Mouse (Mus musculus): ENCODE data around the gene Dcaf6. TPM values are rescaled to one million over a fixed set of nuclear protein-coding genes. Genes with fewer than 3 reads are reported as not detected.

Gene Dcaf6
- polyA plus RNA-seq, 1 experiment from 2014 or later, result 11.6 TPM

DNA sequence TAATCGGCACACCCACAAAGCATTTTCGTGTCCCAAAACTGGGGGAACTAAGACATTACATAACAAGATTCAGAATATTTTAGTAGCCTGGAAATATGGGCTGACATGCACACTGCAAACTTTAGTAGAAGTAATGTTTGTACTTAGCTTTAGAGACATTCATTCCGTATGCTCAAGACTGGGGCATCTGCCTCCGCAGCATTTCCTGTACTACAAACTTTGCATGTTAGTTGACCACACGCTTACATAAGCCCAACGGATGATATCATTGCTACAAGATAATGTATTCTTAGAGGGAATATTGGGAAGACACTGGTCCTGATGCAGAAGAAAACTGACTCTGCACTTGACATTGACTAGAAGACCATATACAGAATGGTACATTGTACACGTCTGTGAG is 155.9 kb downstream of the Dcaf6 start:
- Histone ChIP-seq H3K4me1 (replicated peaks) (peaks cover 10% of the 10 kb centered on the region), H3K4me3 (replicated peaks) (no peak overlapping the region), H3K27ac (no peak overlapping the region), H3K9ac (replicated peaks) (no peak overlapping the region), H3K36me3 (peaks cover 35% of the 10 kb centered on the region), H3K9me3 (no peaks in the 10 kb centered on the region), H3K27me3 (no peaks in the 10 kb centered on the region), H3K4me2 (replicated peaks) (no peak overlapping the region)
- 97% methylated on average over 7 of the region's 7 CpGs for WGBS
- no peak for ATAC-seq

- 90% methylated on average over 6 of the region's 6 CpGs for WGBS
Observed at GRCm38 (mm10) chr1:165303209-165303608, 157.1 kb downstream of the Dcaf6 start.

DNA sequence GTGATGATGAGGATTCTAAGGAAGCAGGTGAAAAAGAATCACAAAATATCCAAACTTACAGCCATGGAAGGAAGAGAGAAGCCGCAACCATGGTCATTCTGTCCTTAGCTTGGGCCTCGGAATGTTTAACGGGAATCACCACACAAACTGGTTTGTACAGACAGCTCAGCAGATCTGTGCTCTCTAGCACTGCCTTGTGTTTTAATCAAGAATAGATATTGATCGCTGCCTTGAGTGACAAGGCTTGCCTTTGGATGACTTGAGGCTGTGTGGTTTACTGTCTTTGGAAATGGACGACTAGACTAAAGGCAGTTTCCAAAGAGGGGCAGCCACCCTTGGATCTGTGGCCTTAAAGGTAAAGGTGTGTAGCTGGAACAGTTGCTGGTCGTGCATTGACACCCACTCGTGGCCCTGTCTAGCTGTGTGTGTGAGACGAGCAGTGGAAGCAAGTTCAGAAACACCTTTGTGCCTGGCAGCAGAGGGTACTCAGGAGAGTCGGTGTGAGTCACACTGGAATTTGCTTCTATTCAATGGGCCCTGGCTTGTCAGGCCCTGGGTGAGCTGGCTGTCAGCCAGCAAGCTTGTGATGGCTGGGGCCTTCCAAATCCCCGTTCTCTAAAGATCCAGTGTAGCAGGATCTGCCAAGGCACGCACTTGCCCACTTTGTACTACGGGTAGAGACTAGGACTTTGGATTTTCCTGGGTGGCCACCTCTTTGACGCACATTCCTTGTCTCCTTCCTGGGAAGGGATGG is 157.6 kb downstream of the Dcaf6 start:
- 72% methylated on average over 13 of the region's 13 CpGs for WGBS
- peak; percentile 62 for ATAC-seq
- H3K27me3 ChIP-seq, result no peaks in the 10 kb centered on the region
- no peak overlapping the region for H3K4me2 ChIP-seq (replicated peaks)
- no peak overlapping the region for H3K4me3 ChIP-seq (replicated peaks)
- peaks cover 18% of the 10 kb centered on the region for H3K36me3 ChIP-seq
- no peaks in the 10 kb centered on the region for H3K9me3 ChIP-seq
- peaks cover 10% of the 10 kb centered on the region for H3K4me1 ChIP-seq (replicated peaks)
- H3K9ac ChIP-seq (replicated peaks), result no peak overlapping the region
- H3K27ac ChIP-seq, result no peak overlapping the region

More at GRCm38 (mm10) chr1:165303209-165303608, 157.1 kb downstream of the Dcaf6 start:
- H3K9me3 ChIP-seq, result no peaks in the 10 kb centered on the region
- no peak overlapping the region for H3K9ac ChIP-seq (replicated peaks)
- peaks cover 24% of the 10 kb centered on the region for H3K36me3 ChIP-seq
- H3K27me3 ChIP-seq, result no peaks in the 10 kb centered on the region
- no peak overlapping the region for H3K4me3 ChIP-seq (replicated peaks)
- no peak overlapping the region for H3K27ac ChIP-seq
- H3K4me1 ChIP-seq (replicated peaks), result peaks cover 10% of the 10 kb centered on the region
- ATAC-seq, result no peak; the same call in 1 of the 2 replicates
- no peak overlapping the region for H3K4me2 ChIP-seq (replicated peaks)

DNA sequence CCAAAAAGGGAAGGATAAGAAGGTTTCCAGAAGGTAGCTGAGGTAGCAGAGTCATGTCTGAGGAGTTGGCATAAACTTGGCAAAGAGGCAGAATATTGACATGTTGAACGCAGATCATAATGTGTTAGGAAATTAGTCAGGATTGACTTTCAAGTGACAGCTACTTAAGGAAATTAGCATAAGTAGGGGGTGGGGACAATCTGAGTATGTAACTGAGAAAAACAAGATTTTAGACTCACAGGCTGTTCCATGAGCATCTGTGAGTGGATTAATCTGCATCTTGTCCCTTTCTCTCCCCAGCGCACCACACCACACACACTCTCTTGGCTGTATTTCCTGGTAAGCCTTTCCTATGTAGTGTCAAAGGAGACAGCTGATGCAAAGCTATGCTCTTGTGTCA is 158.7 kb downstream of the Dcaf6 start:
- Histone ChIP-seq H3K9ac (replicated peaks) (no peak overlapping the region), H3K9me3 (no peaks in the 10 kb centered on the region), H3K27ac (no peak overlapping the region), H3K36me3 (peaks cover 10% of the 10 kb centered on the region), H3K4me3 (replicated peaks) (no peak overlapping the region), H3K4me1 (replicated peaks) (peaks cover 10% of the 10 kb centered on the region), H3K4me2 (replicated peaks) (no peak overlapping the region), H3K27me3 (no peaks in the 10 kb centered on the region)
- WGBS, result 89% methylated on average over 2 of the region's 2 CpGs
- ATAC-seq, result no peak

- H3K27me3 ChIP-seq, result no peaks in the 10 kb centered on the region
- no peak overlapping the region for H3K9ac ChIP-seq (replicated peaks)
- H3K4me1 ChIP-seq (replicated peaks), result peaks cover 10% of the 10 kb centered on the region
- H3K27ac ChIP-seq, result no peak overlapping the region
- H3K4me3 ChIP-seq (replicated peaks), result no peak overlapping the region
- H3K36me3 ChIP-seq, result peaks cover 10% of the 10 kb centered on the region
- 90% methylated on average over 3 of the region's 3 CpGs for WGBS
- no peaks in the 10 kb centered on the region for H3K9me3 ChIP-seq
- no peak overlapping the region for H3K4me2 ChIP-seq (replicated peaks)
- no peak for ATAC-seq
Observed at GRCm38 (mm10) chr1:165301108-165301507, 159.2 kb downstream of the Dcaf6 start.

DNA sequence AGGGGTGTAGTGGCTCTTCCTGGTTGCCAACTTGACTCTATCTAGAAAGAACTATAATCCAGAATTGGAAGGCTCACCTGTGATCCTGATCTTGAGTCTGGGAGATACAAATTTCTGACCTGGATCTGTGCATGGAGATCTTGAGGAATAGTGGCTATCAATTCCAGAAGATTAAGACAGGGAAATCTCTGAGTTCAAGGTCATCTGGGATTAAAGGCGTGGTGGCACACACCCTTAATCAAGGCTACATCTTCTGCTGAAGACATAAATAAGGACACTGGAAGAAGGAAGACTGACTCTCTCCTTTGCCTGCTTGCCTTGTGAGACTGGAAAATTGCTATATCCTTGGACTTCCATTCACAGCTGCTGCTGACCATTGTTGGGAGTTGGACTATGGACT is 164.8 kb downstream of the Dcaf6 start, which contains the start of gene Gpr161:
Gene Gpr161 (plus strand): TSS at position 301 of the 400 bp plus-strand sequence.
- H3K9ac ChIP-seq (replicated peaks), result no peak within 1 kb of the TSS
- H3K4me2 ChIP-seq (replicated peaks), result no peak within 1 kb of the TSS
- peaks cover 35% of the 10 kb centered on the region for H3K36me3 ChIP-seq
- no peaks in the 10 kb centered on the region for H3K4me1 ChIP-seq (replicated peaks)
- ATAC-seq, result no peak
- no peaks in the 10 kb centered on the region for H3K9me3 ChIP-seq
- no peaks in the 10 kb centered on the region for H3K27me3 ChIP-seq
- H3K4me3 ChIP-seq (replicated peaks), result no peak within 1 kb of the TSS
- 93% methylated on average over 1 of the region's 1 CpGs for WGBS
- no peak within 1 kb of the TSS for H3K27ac ChIP-seq

DNA sequence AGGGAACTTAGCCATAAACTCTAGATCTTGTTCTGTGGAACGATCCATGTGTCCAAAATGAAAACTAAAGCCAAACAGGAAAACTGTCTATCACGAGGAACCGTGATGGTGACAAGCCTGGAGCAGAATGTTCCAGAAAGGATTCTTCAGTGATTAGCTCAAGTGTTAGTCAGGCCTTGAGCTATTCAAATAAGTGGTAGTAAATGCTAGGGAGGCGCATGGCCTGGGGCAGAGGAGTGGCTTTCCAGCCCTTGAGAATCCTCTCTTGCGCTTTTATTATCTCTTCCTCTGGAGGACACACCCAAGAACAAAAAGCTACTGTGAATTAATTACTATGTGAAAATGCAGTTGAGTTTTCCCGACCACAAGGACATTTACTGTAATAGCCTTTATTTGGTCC is 168.7 kb downstream of the Dcaf6 start:
- no peaks in the 10 kb centered on the region for H3K4me1 ChIP-seq (replicated peaks)
- H3K27ac ChIP-seq, result no peak overlapping the region
- no peak overlapping the region for H3K4me3 ChIP-seq (replicated peaks)
- WGBS, result 91% methylated on average over 6 of the region's 6 CpGs
- peaks cover 44% of the 10 kb centered on the region for H3K36me3 ChIP-seq
- H3K9me3 ChIP-seq, result no peaks in the 10 kb centered on the region
- H3K4me2 ChIP-seq (replicated peaks), result no peak overlapping the region
- no peak overlapping the region for H3K9ac ChIP-seq (replicated peaks)
- H3K27me3 ChIP-seq, result no peaks in the 10 kb centered on the region
- ATAC-seq, result no peak

- no peak for ATAC-seq
- H3K36me3 ChIP-seq, result peaks cover 27% of the 10 kb centered on the region
- H3K27ac ChIP-seq, result no peak overlapping the region
- no peaks in the 10 kb centered on the region for H3K9me3 ChIP-seq
- H3K4me1 ChIP-seq (replicated peaks), result peaks cover 5% of the 10 kb centered on the region
- H3K27me3 ChIP-seq, result no peaks in the 10 kb centered on the region
- 95% methylated on average over 4 of the region's 4 CpGs for WGBS
- no peak overlapping the region for H3K4me2 ChIP-seq (replicated peaks)
- no peak overlapping the region for H3K4me3 ChIP-seq (replicated peaks)
- H3K9ac ChIP-seq (replicated peaks), result no peak overlapping the region
Observed at GRCm38 (mm10) chr1:165289831-165290230, 170.4 kb downstream of the Dcaf6 start.

DNA sequence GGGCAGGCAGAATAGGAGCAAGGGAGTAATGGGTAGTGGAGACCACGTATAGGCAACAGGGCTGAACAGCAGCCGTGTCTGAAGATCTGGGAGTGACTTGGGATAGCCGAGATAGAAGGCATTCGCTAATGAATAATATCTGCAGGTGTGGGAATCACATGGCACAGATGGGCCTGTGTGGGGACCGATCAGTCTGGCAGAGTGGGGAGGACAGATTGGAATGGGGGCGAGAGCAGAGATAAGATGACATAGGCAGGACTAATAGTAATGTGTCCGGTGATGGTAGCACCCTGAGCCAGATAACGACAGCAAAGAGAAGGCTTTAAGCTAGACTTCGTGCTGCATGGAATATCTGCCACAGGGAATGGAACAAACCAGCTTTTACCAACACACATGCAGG is 172.1 kb downstream of the Dcaf6 start:
- no peak overlapping the region for H3K9ac ChIP-seq (replicated peaks)
- no peak for ATAC-seq
- H3K4me1 ChIP-seq (replicated peaks), result peaks cover 20% of the 10 kb centered on the region
- no peak overlapping the region for H3K4me2 ChIP-seq (replicated peaks)
- H3K9me3 ChIP-seq, result no peaks in the 10 kb centered on the region
- H3K27me3 ChIP-seq, result no peaks in the 10 kb centered on the region
- H3K4me3 ChIP-seq (replicated peaks), result no peak overlapping the region
- no peak overlapping the region for H3K27ac ChIP-seq
- 96% methylated on average over 9 of the region's 9 CpGs for WGBS
- H3K36me3 ChIP-seq, result peaks cover 16% of the 10 kb centered on the region

- Histone ChIP-seq H3K4me3 (replicated peaks) (peak overlapping the region; percentile 74), H3K9ac (replicated peaks) (peak overlapping the region; percentile 97; the same call in 1 of the 2 replicates), H3K27me3 (no peaks in the 10 kb centered on the region), H3K4me2 (replicated peaks) (peak overlapping the region; percentile 84), H3K36me3 (0 out of 2 replicates have a peak, but pooled peaks cover 7% of the 10 kb centered on the region), H3K9me3 (no peaks in the 10 kb centered on the region), H3K4me1 (replicated peaks) (peaks cover 38% of the 10 kb centered on the region), H3K27ac (0 out of 2 replicates have a peak overlapping the region, but pooled peaks have one; percentile 14)
- 71% methylated on average over 7 of the region's 7 CpGs for WGBS
- no peak for ATAC-seq
Observed at GRCm38 (mm10) chr1:165284096-165284495, 176.2 kb downstream of the Dcaf6 start.

DNA sequence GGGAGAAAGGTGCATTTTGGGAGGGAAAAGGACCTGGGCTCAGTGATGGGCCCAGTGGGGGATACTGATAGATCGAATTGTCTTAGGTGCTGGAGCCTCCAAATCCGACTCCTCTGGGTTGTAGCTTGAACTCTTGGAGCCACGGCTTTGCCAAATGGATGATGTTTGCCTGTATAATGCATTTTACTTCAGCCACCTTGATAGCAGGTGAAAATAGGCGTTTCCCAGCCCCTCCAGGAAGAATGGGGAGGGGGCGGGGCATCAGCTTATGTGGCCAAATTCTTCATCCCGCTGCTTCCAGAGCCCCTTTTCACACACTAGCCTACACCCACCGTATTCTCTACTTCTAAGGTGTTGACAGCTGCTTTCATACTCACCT is 177.3 kb downstream of the Dcaf6 start:
- Histone ChIP-seq H3K27me3 (no peaks in the 10 kb centered on the region), H3K36me3 (no peaks in the 10 kb centered on the region), H3K4me1 (replicated peaks) (peaks cover 38% of the 10 kb centered on the region), H3K9me3 (no peaks in the 10 kb centered on the region), H3K9ac (replicated peaks) (peak overlapping the region; percentile 97), H3K27ac (peak overlapping the region; percentile 93; the same call in 1 of the 2 replicates), H3K4me3 (replicated peaks) (peak overlapping the region; percentile 74), H3K4me2 (replicated peaks) (peak overlapping the region; percentile 84)
- WGBS, result 11% methylated on average over 7 of the region's 7 CpGs
- ATAC-seq, result no peak

- peaks cover 38% of the 10 kb centered on the region for H3K4me1 ChIP-seq (replicated peaks)
- no peaks in the 10 kb centered on the region for H3K36me3 ChIP-seq
- peak overlapping the region; percentile 93 for H3K27ac ChIP-seq
- peak; percentile 70 for ATAC-seq
- no peaks in the 10 kb centered on the region for H3K27me3 ChIP-seq
- H3K4me3 ChIP-seq (replicated peaks), result peak overlapping the region; percentile 74
- no peaks in the 10 kb centered on the region for H3K9me3 ChIP-seq
- peak overlapping the region; percentile 97 for H3K9ac ChIP-seq (replicated peaks)
- under 1% methylated on average over 35 of the region's 35 CpGs for WGBS
- H3K4me2 ChIP-seq (replicated peaks), result peak overlapping the region; percentile 84
Observed at GRCm38 (mm10) chr1:165282222-165282966, 177.9 kb downstream of the Dcaf6 start.

All from midbrain, embryonic 13.5 days (tissue).